Mouse (Mus musculus) ovary, adult 18-20 months (tissue): ENCODE results near the gene Tinf2.

Experiments
- DNase-seq: peaks from one replicate; pipeline ENCODE4 v3.0.0; 2022; ENCODE audit warnings: low spot score, mixed read lengths

Tinf2 gene

GRCm38 (mm10) chr14:55681160-55682117 lies at the start of gene Tinf2:
Tinf2 (minus strand) TSS chr14:55681820.
- peak; percentile 90 for DNase-seq

- no peak for DNase-seq
Measured at GRCm38 (mm10) chr14:55730531-55731032, 49.0 kb upstream of the Tinf2 start.

GRCm38 (mm10) chr14:55730116-55730515 lies 48.5 kb upstream of the Tinf2 start:
- DNase-seq: no peak

- DNase-seq: no peak
Measured at GRCm38 (mm10) chr14:55727889-55728685, 46.5 kb upstream of the Tinf2 start.

- no peak for DNase-seq
Measured at GRCm38 (mm10) chr14:55726261-55726660, 44.6 kb upstream of the Tinf2 start.

GRCm38 (mm10) chr14:55724411-55724871 lies 42.8 kb upstream of the Tinf2 start:
- DNase-seq: no peak

GRCm38 (mm10) chr14:55723433-55723832 lies 41.8 kb upstream of the Tinf2 start:
- no peak for DNase-seq

GRCm38 (mm10) chr14:55722438-55722945 lies 40.9 kb upstream of the Tinf2 start:
- DNase-seq: no peak

GRCm38 (mm10) chr14:55721700-55722437 lies 40.2 kb upstream of the Tinf2 start, which contains the start of gene Rabggta:
Rabggta (minus strand) TSS chr14:55722263.
- DNase-seq: peak; percentile 85

- no peak for DNase-seq
Measured at GRCm38 (mm10) chr14:55721076-55721475, 39.5 kb upstream of the Tinf2 start.

- no peak for DNase-seq
Measured at GRCm38 (mm10) chr14:55720666-55721065, 39.0 kb upstream of the Tinf2 start.

GRCm38 (mm10) chr14:55719737-55720136 lies 38.1 kb upstream of the Tinf2 start:
- DNase-seq: no peak

- DNase-seq: no peak
Measured at GRCm38 (mm10) chr14:55716884-55717283, 35.3 kb upstream of the Tinf2 start.

GRCm38 (mm10) chr14:55716271-55716670 lies 34.7 kb upstream of the Tinf2 start:
- no peak for DNase-seq

GRCm38 (mm10) chr14:55714893-55715292 lies 33.3 kb upstream of the Tinf2 start:
- no peak for DNase-seq

- no peak for DNase-seq
Measured at GRCm38 (mm10) chr14:55713729-55714122, 32.1 kb upstream of the Tinf2 start, which contains the start of gene Tgm1. Tgm1 (minus strand) TSS chr14:55713926.

- DNase-seq: no peak
Measured at GRCm38 (mm10) chr14:55713007-55713728, 31.5 kb upstream of the Tinf2 start.

GRCm38 (mm10) chr14:55711786-55712185 lies 30.2 kb upstream of the Tinf2 start:
- DNase-seq: no peak

- DNase-seq: no peak
Measured at GRCm38 (mm10) chr14:55709509-55709908, 27.9 kb upstream of the Tinf2 start.

GRCm38 (mm10) chr14:55707397-55707796 lies 25.8 kb upstream of the Tinf2 start:
- DNase-seq: no peak
